Mouse (Mus musculus): ENCODE measurements around the gene Vmn1r45.
"Not testable (repeated sequence)": the region's sequence is repeated elsewhere in the genome, so short reads cannot be mapped to it uniquely, and the experiment has no call there.

The Vmn1r45 gene

DNA sequence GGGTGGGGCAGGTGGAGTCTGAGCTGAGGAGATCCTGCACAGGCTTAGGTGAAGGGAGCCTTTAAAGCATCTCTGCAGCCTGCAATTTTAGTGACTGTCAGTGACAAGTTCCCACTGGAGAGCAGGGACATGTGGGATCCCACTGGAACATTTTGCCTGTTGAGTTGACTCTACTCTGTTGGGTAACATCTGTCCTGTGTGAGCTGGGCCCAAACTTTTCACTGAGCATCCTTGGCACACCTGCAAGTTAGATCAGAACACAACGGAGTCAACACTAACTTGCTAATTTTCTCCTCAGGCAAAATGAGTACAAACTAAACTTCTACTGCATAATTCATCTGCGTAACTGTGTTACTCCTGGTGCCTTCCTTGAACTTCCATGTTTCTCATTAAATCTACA, at the start of gene Vmn1r45:
Gene Vmn1r45, minus strand, starts transcription at position 101 of the 400 bp plus-strand sequence.
- not testable (repeated sequence) for DNase-seq (ENCODE audit: low spot score)

DNA sequence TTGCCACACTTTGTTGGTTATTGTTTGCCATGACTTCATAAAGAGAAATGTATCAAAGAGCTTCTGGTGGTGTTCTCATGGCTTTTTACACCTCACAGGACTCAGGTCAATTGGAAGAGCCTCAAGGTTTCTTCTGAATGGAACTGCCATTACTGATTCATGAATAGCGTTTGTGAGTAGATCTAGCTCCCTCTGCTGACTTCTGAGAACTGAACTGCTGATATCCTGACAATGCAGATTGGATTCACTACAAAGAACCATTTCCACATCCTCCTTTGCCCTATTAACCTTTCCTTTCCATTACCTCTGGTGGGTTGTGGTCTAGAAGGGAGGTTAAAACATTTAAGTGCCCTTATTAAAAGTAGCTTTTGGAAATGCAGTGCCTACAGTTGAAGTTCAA, 45.6 kb upstream of the Vmn1r45 start:
- DNase-seq (ENCODE audit: low spot score) = no peak

DNA sequence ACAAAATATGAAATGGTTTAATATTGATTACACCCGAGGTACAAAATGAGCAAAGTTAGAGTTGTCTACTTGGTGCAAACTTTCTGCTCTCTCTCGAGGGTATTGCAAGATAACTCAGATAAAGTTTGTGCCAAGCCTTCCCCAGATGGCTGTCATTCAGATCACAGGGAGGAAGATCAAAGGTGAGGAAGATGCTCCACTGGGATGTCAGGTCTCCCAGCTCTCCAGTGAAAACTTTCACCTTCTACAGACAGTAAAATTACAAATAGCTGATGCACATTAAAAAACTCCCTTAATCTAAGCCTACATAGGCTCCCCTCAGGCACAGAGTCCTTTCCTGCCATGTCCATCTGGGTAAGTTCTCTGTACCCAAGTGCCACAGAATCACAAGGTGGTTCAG, 28.6 kb upstream of the Vmn1r45 start, which contains the start of gene Vmn1r46:
Gene Vmn1r46, plus strand, starts transcription at position 301 of the 400 bp plus-strand sequence.
- DNase-seq (ENCODE audit: low spot score) = no peak

DNA sequence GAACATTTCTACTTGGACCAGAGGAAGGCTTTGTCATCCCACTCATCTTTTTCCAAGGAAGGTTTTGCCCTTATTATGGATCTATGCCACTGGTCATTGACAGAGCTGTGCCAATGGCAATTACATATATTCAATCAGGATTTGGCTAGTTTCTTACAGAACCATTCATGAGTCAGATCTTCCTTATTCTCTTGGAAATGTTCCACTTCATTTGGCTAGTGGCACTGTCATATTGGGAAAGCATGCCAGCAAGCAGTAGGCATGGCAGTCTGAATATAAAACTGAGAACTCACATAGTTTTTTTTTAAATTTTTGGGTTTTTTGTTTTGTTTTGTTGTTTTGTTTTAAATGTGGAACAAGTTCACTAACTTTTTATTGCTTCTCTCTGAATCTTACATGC, 25.9 kb upstream of the Vmn1r45 start:
- no peak for DNase-seq (ENCODE audit: low spot score)

DNA sequence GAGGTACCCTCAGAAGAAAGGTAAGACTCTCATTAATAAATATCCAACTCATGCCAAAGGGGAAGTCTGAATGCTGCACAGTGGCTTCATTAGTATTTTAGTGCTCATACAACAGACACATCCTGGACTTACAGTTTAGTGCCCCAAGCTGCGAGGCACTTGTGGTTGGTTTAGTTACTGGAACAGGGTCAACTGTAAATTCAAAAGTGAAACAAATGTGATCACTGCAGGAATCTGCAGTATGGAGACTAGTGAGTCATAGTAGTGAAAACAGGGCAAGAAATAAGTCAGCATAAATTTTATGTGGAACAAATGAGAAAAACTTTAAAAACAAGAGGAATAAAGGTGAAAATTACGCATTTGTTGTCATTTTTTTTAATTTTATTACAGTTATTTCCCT, 13.2 kb upstream of the Vmn1r45 start:
- DNase-seq (ENCODE audit: low spot score) = no peak

DNA sequence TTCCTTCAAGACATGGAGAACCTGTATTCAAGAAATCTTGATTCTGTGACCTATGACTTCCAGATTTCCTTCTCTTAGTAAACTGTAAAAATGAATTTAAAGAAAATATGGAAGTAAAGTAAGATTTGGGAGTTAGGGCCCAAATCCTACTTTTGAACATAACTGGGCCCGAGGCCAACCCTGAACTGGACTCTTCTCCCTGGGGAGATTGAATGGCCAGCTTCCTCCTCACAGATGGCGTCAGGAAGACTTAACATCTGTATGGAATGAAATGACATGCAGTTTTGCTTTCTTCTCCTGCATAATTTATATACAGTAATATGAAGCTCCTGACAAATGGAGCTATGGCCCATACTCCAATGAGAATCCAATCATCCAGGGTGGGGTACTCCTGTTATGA, 528 bp upstream of the Vmn1r45 start:
- no peak for DNase-seq (ENCODE audit: low spot score)

DNA sequence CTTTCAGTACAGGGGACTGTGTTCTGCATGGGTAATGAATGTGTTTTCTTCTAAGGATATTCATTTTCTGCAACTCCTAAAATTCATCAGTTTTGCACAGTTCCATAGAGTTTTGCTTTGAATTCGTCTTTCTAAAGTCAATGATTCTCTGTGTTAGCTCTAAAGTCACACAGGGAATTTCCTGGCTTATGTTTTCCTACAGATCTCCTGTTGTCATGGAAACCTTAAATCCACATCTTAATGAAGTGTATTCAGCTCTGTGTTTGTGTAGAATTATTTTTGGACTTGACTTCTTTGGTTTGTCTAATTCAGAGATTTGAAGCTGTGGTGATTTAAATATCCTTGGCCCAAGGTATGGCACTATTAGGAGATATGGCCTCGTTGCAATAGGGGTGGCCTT, 56.6 kb downstream of the Vmn1r45 start:
- no peak for DNase-seq (ENCODE audit: low spot score)

DNA sequence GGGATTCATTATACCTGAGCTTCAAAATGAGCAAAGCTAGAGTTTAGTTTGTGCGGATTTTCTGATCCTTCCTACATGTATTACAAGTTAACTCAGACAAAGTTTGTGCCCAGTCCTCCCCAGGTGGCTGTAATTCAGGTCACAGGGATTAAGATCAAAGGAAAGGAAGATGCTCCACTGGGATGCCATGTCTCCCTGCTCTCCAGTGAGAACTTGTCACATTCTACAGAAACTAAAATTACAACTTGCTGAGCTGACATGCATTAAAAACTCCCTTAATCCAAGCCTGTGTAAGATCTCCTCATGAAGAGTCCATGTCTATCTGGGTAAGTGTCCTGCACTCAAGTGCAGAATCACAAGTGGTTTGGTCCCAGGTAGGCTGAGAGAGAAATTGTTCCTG, 57.0 kb downstream of the Vmn1r45 start, which contains the start of gene Vmn1r44:
Gene Vmn1r44, plus strand, starts transcription at position 301 of the 400 bp plus-strand sequence.
- no peak for DNase-seq (ENCODE audit: low spot score)

Data from ovary, adult 18-20 months (tissue).